Mouse (Mus musculus) bone marrow macrophage, adult 2 months (primary cell): ENCODE data around the gene Plcb4. TPM values are rescaled to one million over a fixed set of nuclear protein-coding genes. Genes with fewer than 3 reads are reported as not detected.

Experiments
- H3K27ac ChIP-seq: 2 replicates; pipeline ENCODE4 v1.5.1; 2012; ENCODE audit warnings: low read depth, low read length; ENCODE audit not compliant: insufficient read depth
- H3K4me1 ChIP-seq: 2 replicates; pipeline ENCODE4 v1.6.1; 2012; ENCODE audit warnings: low read length; ENCODE audit not compliant: control insufficient read depth, insufficient read depth
- H3K4me3 ChIP-seq: 2 replicates; pipeline ENCODE4 v1.5.1; 2012; ENCODE audit warnings: mild to moderate bottlenecking, low read length, moderate library complexity; ENCODE audit not compliant: insufficient read depth
- CTCF ChIP-seq: IDR thresholded peaks from 2 replicates; pipeline ENCODE4 v1.5.1; 2012; ENCODE audit warnings: low read depth, mild to moderate bottlenecking, low read length, moderate library complexity
- POLR2A ChIP-seq: IDR thresholded peaks from 2 replicates; pipeline ENCODE4 v1.6.1; 2012; ENCODE audit warnings: mild to moderate bottlenecking, low read depth, low read length, borderline replicate concordance
- polyA plus RNA-seq: library from polyadenylated mRNA; stranded (reverse); fragments of >200 nt; gene quantifications from 2 replicates; pipeline ENCODE4 v1.2.4, GENCODE M21; 2012; ENCODE audit not compliant: missing spikeins, insufficient read depth, insufficient read length

Gene Plcb4
- polyA plus RNA-seq, result 8.0 and 10.2 TPM in 2 replicates

- no peak for TF ChIP-seq CTCF
- TF ChIP-seq POLR2A, result no peak
- Histone ChIP-seq H3K4me3 (peak within 1 kb of the TSS; percentile 73), H3K4me1 (peaks cover 13% of the 10 kb centered on the region), H3K27ac (peak within 1 kb of the TSS; percentile 36)
These were observed at the start of gene Plcb4 for GRCm38 (mm10) chr2:135658486-135659390. Plcb4 (plus strand) TSS chr2:135659011.

- TF ChIP-seq POLR2A (no peak), CTCF (no peak)
These were observed 44.1 kb upstream of the Plcb4 start for GRCm38 (mm10) chr2:135614651-135615261.

GRCm38 (mm10) chr2:135616090-135616489 lies 42.7 kb upstream of the Plcb4 start:
- Histone ChIP-seq H3K4me1 (no peaks in the 10 kb centered on the region), H3K4me3 (no peak overlapping the region), H3K27ac (no peak overlapping the region)
- TF ChIP-seq POLR2A (no peak), CTCF (no peak)

More at GRCm38 (mm10) chr2:135614651-135615261, 44.1 kb upstream of the Plcb4 start:
- H3K4me1 ChIP-seq, result no peaks in the 10 kb centered on the region
- H3K4me3 ChIP-seq, result no peak overlapping the region
- H3K27ac ChIP-seq, result no peak overlapping the region

GRCm38 (mm10) chr2:135618551-135618950 lies 40.3 kb upstream of the Plcb4 start:
- TF ChIP-seq CTCF (no peak), POLR2A (no peak)
- Histone ChIP-seq H3K27ac (no peak overlapping the region), H3K4me1 (no peaks in the 10 kb centered on the region), H3K4me3 (no peak overlapping the region)

GRCm38 (mm10) chr2:135619956-135620355 lies 38.9 kb upstream of the Plcb4 start:
- Histone ChIP-seq H3K27ac (no peak overlapping the region), H3K4me3 (no peak overlapping the region), H3K4me1 (no peaks in the 10 kb centered on the region)
- TF ChIP-seq CTCF, result no peak
- no peak for TF ChIP-seq POLR2A

- Histone ChIP-seq H3K27ac (no peak overlapping the region), H3K4me1 (no peaks in the 10 kb centered on the region), H3K4me3 (no peak overlapping the region)
- no peak for TF ChIP-seq CTCF
- no peak for TF ChIP-seq POLR2A
These were observed 31.0 kb upstream of the Plcb4 start for GRCm38 (mm10) chr2:135627821-135628220.

GRCm38 (mm10) chr2:135637227-135637626 lies 21.6 kb upstream of the Plcb4 start:
- no peak for TF ChIP-seq CTCF
- no peak for TF ChIP-seq POLR2A
- no peaks in the 10 kb centered on the region for H3K4me1 ChIP-seq

GRCm38 (mm10) chr2:135641002-135641401 lies 17.8 kb upstream of the Plcb4 start:
- TF ChIP-seq POLR2A, result no peak
- TF ChIP-seq CTCF, result no peak
- no peaks in the 10 kb centered on the region for H3K4me1 ChIP-seq
- no peak overlapping the region for H3K4me3 ChIP-seq
- H3K27ac ChIP-seq, result no peak overlapping the region

More at GRCm38 (mm10) chr2:135637227-135637626, 21.6 kb upstream of the Plcb4 start:
- Histone ChIP-seq H3K4me3 (no peak overlapping the region), H3K27ac (no peak overlapping the region)

GRCm38 (mm10) chr2:135641636-135642035 lies 17.2 kb upstream of the Plcb4 start:
- no peaks in the 10 kb centered on the region for H3K4me1 ChIP-seq
- TF ChIP-seq CTCF (no peak), POLR2A (no peak)
- no peak overlapping the region for H3K27ac ChIP-seq
- H3K4me3 ChIP-seq, result no peak overlapping the region

GRCm38 (mm10) chr2:135646226-135646625 lies 12.6 kb upstream of the Plcb4 start:
- TF ChIP-seq CTCF (no peak), POLR2A (no peak)

More at GRCm38 (mm10) chr2:135646226-135646625, 12.6 kb upstream of the Plcb4 start:
- Histone ChIP-seq H3K4me3 (no peak overlapping the region), H3K27ac (no peak overlapping the region), H3K4me1 (no peaks in the 10 kb centered on the region)
